Mouse (Mus musculus) adrenal gland, postnatal 25 days (tissue): Measurements from ENCODE around the gene 4933411K16Rik. TPM values are rescaled to one million over a fixed set of nuclear protein-coding genes. Genes with fewer than 3 reads are reported as not detected.
A peak's percentile ranks its signal among the peaks of the same experiment; 100 is the strongest.

Experiments
- DNase-seq: peaks from one replicate; pipeline ENCODE4 v3.0.0; 2021; ENCODE audit warnings: mixed read lengths
- long read RNA-seq: library from polyadenylated mRNA; stranded (forward); transcript quantifications from one replicate; pipeline ENCODE4 v2.0.0, GENCODE M21; 2021
- total RNA-seq: library from RNA; stranded (reverse); gene quantifications from 2 replicates; pipeline ENCODE4 v1.2.3, GENCODE M21; 2021

The 4933411K16Rik gene
- total RNA-seq = 0.67 and 1.1 TPM in 2 replicates
- long read RNA-seq = 0 reads

DNA sequence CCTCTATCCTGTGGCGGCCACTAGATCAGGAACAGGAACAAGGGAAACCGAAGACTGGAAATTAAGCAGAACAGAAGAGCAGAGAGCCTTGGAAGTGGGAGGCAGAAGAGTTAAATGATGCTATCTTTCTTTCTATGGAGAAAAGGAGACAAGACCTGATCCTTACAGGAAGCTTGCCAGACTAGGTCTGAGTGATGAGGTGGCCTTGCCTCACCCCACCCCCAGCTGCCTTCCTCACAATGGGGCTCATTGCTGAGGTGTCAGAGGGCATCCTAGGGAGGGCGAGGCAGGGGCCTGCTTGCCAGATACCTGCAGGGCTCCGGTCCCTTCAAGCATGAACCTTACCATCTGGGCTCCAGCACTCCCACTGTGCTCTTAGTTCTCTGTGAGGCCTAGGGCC lies at the start of gene 4933411K16Rik:
Gene 4933411K16Rik, plus strand, starts transcription at position 301 of the 400 bp plus-strand sequence.
- DNase-seq = no peak

DNA sequence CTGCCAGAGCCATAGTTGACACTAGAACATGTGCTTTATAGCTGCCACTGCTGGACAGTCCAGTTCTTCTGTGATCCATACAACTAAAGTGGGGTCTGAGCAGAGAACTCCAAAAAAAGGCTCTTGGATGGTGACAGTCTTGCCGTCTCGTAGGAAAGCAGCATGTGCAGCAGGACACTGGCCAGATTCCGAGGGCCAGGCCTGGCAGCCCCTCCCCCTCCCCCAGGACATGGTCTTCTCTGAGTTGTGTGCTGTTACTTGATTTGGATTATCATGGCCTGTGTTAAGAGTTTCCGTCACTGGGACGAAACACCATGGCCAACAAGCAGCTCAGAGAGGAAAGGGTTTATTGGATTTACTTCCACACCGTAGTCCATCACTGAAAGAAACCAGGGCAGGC lies 47.8 kb upstream of the 4933411K16Rik start:
- DNase-seq = no peak

DNA sequence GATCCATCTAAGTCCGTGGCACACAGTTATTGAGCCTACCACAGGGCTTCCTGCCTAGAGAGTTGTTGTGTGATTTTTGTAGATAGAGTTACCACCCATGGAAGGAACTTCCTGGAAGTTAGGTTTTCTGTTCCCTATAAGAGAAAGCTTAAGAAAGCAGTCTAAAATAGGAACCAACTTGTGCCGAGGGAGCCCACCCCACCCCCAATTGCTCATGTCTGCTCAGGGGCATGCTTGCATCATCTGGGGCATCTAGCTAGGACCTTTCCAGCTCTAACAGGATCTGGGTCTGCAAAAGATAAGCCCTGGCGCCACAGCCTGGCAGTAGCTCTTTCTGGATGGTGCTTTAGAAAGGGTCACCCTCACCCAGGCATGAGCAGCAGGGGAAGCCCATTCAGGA lies 46.4 kb upstream of the 4933411K16Rik start:
- no peak for DNase-seq

DNA sequence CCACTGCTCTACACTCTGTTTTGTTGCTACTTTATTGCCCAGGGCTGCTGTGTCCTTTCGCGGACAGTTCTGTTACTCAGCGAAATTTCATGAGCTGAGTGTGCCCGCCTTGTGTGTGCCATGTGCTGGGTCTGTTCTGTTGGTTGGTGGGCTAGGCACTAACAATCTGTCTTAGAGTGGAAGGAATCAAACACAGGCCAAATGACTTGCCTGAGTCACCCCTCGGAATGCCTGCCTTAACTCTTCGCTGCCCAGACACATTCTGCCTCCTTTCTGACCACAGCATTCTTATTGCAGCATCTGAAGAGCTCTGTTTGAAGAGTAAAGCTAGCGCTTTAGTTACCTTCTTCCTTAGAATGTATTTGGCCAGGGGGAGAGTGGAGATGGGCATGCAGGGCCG lies 45.5 kb upstream of the 4933411K16Rik start:
- no peak for DNase-seq

DNA sequence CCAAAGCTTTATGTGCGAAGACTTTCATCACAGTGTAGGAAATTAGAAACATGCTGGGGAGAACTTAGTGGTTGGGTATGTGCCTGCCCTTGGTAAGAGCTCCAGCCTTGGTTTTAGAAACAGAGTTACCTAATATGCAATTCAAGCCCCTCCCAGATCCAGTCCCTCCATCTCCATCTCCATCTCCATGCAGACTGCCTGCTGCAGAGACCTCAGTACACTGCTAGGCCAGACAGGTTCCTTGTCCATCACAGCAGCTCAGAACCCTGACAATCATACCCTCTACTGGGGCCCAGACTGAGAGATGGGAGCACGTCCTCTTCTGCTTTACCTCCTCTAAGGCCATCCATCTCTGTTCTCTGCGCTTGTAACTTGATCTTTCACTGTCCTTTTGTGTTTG lies 43.5 kb upstream of the 4933411K16Rik start:
- no peak for DNase-seq

DNA sequence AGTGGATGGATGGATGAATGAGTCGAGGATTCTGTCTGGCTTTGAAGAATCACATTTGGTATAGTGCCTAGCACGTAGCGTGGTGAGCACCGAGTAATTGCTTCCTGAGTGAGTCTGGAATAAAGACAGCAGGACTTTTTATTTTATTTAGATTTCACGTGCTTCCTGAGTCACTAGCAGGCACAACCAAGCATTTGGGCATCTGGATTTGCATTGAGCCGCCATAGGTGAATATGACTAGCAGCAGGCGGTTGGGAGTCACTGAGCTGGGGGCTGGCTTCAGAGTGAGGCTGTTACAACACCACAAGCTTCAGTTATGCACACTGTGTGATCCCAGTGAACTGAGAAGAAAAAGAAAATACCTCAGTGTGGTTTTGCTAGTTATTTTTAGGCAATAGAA lies 43.0 kb upstream of the 4933411K16Rik start:
- DNase-seq = no peak

DNA sequence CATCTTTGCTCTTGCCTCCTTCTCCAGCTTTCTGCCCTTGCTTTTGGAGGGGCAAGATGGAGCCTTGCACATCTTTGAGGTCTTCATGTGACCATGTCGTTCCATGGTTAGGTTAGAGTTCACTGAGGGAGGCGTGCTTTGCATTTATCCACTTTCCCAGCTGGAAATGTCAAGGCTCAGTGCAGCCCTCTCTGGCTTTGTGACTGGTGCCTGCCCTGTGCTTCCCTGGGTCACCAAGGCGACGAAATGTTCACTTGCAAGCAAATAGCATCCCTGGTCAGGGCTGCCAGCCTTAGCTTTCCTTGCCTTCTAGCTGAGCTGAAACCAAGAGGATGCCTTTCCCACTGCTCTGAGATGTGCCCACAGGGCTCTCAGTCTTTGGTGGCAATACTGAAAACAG lies 41.6 kb upstream of the 4933411K16Rik start:
- peak; percentile 45 for DNase-seq

DNA sequence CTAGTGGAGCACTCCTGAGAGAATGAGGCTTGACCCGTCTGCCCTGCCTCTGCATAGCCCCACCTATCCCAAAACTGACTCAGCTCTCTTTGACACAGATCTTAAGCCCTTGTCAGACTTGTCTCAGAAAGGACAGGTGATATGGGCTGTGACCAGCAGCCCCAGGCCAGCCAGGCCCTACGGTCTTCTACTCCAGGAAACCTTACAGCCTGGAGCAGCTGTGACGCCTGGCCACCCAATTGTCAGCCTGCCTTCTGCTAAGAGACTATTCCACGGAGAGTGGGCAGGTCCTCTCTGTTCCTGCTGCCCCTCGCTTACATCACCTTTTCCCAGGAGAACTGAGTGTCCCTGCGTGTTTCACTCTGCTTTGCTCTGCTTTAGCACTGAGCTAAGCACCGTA lies 40.9 kb upstream of the 4933411K16Rik start:
- DNase-seq = no peak

DNA sequence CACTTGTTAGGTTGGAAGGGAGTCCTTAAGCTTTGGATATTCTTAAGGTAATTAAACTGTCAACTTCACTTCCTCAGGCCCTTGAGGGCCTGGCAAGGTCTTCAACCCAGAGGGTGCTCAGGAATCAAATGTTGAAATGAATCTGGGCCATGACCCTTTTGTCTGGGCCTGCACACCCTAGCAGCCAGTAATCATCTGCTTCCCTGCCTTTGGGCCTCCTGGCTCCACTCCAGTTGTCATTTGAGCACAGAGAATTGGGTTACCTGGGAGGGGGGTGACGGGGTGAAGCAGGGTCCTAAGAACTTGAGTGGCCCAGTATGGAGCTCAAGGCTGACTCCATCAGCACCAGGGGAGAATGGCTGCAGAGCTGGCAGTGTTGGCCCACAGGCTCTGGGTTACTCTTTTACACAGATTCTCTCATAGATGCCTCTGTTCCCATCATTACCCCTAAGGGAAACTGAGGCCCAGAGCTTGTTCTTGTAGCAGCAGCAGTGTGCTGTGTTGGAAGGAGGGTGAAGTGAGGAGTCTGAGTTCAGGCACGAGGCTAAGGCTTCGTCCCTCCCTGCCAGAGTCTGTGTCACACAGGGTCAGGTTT lies 37.7 kb upstream of the 4933411K16Rik start:
- no peak for DNase-seq

DNA sequence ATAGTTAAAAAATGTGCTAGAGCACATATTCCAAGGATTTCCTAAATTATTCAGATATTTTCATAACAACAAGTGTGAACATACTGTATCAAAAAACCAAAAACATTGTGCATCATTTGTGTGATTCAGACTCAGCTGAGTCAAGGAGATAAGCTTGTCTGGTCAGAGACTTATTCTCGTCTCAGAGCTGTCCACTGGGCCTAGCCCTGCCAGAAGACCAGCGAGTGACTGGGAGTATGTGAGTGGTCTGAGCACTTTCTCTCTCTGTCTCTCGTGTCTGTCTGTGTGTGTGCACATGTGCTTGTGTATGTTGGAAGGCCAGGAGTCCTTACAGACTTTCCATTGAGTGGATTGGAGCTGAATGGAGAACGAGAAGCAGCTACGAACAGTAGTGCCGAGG lies 37.0 kb upstream of the 4933411K16Rik start:
- no peak for DNase-seq

DNA sequence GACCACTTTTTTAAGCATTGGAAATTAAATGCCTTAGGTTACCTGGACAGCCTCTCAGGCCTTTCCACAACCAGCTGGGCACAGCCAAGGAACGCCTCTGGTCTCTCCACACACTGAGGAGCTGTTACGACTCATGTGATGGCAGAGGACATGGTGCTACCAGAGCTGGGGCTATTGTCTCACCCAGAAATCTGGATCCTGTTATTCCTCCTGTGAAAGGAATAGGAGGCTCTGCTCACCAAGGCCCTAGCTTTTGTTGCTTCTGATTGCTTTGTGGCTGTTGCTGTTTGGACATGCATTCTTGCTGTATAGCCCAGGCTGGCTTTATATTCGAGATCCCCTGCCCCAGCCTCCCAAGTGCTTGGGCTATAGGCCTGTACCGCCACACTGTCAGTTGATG lies 35.8 kb upstream of the 4933411K16Rik start:
- no peak for DNase-seq

DNA sequence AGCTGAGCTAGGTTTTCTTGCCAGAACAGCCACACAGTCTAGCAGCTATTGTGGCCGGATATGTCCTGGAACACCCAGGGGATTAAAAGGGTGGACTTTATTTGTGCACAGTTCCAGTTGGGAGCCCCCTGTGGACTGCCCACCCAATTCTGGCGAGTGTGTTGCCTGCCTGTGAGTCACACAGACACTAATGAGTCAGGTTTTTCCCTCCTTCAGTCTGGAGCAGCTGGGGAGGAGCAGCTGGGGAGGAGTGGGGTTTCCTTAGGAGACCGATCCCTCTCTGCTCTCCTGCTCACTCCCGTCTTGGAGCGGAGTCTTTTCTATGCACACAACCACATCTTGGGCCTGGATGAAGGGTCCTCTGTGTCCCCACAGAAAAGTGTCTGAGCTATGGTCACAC lies 35.2 kb upstream of the 4933411K16Rik start:
- DNase-seq = no peak

DNA sequence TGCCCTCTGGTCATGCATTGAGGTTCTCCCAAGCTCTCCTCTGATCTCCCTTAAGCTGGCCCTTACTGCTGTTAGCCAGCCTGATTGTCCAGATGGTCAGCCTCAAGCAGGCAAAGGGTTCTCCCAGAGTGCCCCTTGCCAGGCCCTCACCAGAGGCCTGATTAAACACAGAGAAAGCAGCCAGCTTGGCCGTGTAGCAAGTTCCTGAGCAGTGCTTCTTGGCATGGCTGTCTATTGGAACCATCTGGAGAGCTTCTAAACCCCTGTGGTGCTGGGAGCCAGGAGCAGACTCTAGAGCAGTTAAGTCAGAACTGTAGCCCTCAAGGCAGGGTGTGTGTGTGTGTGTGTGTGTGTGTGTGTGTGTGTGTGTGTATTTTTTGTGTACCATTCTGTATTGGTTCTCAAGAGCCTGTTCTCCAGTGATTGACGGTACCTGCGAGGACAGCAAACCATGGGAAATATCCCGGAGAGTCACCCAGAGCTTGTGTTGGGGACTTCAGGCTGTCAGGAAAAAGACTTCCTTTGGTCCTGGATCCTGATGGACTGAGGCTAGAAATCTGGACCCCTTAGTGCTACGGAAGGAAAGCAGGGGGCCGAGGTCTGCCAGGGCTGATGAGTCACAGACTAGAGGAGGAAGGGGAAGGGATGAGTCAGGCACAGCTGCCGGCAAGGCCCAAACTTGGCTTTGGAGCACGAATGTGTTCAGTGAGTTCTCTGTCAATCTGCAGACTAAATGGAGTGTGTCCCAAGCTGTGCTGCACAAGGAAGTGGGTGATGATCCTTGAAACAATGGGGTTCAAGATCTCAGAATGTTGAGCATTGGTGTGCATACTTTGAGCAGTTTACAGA lies 34.4 kb upstream of the 4933411K16Rik start:
- peak; percentile 72 for DNase-seq

DNA sequence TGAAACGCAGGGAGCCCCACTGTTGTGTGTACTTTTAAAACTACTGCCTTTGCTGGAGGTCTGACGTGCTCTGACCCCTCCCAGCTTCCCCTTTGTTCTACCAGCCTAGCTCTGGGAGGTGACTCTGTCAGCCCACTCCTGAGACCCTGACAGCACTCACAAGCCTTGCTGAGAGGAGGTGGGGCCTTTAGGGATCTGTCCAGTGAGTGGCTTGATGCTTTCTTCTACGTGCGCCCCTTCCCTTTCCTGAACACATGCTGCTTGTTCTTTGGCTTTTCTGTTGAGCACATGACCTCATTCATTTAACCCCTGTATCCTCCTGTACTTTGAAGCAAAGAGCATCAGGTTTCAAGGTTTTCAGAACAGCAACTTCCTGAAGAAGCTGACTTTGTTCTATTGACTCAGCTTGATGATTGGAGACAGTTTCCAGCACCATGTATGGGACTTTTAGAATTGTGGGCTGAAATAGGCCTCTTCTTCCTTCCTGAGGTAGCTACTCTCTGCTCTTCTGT lies 33.0 kb upstream of the 4933411K16Rik start:
- no peak for DNase-seq

DNA sequence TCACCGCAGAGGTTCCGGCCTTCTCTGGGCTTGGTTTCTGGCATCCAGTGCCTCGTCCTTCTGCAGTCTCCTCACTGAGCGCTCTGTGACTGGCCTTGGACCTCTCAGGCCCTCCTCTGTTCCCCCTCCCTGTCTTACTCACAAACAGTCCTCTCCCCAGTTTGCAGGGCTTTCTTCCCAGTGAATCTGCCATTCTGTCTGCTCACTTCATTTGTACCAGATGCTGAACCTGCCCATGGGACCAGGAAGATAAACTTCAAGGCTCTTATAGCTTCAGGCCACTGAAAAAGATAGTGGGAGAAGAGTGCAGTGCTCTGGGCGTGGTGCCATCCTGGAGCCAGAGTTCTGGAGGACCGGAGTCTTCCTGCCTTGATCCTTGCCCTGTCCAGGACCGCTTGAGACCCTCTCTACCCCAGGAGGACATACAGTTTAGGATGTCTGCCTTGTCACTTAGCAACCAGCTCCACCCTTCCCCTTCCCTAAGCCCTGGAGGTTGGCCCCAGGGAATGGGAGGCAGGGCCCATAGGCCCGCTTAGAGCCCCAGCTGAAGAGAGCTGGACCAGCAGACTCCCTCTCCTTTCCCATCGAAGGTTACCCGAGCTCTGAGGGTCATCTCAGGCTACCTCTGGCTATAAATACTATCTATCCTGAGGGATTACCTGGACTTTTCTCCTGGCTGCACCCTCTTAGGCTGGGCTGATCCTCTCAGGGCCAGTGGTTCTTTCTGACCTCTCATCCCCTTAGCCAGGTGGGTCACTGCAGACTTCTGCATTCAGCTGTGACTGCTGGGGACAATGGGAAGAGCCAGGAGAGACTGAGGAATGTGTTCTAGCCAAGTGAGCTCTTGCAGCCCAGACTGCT lies 30.1 kb upstream of the 4933411K16Rik start:
- DNase-seq = peak; percentile 57

DNA sequence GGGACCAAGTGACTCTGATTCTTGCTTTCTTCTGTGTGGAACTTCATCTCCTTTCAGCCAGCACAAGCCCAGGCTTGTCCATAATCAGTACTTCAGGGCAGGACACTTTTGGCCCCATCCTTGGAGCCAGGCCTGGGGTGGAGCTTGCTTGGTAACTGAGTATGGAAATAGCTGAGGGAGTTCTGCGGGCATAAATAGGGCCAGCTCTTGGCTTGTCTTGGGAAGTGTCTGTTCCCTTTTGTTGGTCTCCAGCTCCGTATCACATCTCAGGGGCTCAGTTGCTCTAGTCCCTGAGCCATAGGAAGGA lies 29.6 kb upstream of the 4933411K16Rik start:
- no peak for DNase-seq

DNA sequence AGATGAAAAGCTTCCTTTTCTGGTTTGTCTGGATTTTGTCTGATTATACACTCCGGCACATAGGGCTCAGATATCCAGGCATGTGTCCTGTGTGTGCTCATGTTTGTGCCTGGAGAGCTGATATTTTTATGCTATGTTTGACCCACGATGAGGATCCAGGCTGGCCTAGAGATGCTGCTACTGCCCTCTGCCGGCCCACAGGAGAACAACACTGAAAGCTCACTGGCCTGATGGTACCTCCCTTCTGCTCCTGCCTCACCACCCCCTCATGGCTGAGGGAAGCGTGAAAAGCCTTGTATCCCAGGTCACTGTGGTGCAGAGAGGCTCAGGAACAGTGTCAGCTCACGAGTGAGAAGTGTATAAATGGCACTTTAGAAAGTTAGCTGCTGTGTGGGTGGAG lies 25.9 kb upstream of the 4933411K16Rik start:
- peak; percentile 80 for DNase-seq

DNA sequence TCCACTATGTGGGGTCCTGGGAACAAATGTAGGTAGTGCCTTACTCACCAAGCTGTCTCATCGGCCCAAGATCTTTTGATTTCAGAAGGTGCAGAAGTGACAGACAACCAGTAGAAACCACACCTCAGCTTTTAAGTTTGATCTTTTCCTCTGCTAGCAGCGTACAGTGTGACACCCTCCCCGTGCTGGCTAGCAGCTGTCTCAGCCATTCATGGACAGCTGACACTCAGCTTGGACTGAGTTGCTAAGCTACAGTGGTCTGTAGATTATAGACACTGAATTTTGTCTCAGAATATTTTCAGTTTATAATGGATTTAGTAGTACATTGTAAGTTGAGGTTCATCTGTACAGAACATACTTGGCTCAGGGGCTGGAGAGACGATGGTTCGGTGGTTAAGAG lies 20.9 kb upstream of the 4933411K16Rik start:
- no peak for DNase-seq

DNA sequence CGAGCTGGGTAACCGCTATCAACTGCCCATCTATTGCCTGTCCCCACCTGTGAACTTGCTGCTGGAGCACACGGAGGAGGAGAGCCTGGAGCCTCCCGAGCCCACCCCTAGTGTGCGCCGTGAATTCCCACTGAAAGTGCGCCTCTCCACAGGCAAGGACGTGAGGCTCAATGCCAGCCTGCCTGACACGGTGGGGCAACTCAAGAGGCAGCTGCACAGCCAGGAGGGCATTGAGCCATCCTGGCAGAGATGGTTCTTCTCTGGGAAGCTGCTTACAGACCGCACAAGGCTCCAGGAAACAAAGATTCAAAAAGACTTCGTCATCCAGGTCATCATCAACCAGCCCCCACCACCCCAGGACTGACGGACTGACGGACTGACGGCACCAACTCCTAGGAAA lies 18.4 kb upstream of the 4933411K16Rik start:
- no peak for DNase-seq

DNA sequence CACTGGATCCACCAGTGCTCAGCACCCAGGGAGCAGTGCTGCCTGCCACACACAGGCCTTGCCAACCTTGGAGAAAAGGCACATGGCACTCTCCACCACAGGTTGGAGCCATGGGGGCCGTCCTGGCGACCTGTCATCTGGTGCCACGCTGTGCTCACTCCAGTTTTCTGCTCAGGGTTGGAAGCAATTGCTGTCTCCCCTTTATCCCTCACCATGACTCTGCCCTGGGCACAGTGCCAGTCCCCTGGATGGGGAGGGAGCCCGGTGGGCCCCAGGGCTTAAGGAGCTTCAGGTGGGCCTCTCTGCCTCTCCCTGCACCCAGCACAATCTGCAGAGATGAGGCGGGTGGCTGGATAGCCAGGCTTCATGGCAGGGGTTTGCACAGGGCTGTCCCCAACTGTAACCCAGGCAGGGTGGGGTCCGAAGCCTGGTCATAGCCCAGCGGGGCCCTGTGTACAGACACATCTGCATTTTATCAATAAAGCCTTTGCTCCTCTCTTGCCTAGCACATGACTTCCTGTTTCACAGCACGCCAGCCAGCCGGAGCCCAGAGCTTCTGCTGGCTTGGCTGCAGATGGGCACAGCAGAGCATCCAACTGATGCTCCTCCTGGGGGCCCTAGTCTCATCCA lies 17.8 kb upstream of the 4933411K16Rik start:
- DNase-seq = no peak

DNA sequence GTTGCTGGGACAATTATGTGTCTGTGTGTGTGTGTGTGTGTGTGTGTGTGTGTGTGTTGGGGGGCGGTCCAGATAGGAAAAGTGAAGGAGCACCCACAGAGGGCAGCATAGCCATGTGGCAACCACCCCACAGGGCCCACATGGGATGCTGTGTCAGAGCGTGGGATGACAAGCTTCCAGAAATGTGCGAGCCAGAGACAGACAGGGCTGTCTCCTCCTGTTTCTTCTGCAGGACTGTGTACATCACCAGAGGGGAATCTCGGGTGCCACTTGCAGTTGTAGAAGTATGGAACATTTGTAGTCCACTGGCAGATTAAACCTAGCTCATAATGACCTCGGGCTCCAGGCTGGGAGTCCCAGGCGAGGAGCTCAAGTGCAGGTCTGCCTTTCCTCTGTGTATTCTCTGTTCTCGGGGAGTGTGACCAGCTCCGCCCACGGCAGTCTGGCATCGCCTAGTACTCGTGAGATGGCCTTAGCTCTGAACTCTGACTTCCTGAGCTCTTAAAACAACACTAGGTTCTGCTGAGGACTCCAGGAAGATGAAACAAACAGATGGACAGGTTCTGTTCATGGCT lies 17.1 kb upstream of the 4933411K16Rik start:
- no peak for DNase-seq
